Mouse (Mus musculus) kidney, adult 8-10 months (tissue): ENCODE measurements around the gene Hist3h2a.
A peak's percentile ranks its signal among the peaks of the same experiment; 100 is the strongest.

ENCODE experiments used
- DNase-seq, 2 experiments: peaks; one replicate each; pipeline ENCODE4 v3.0.0; 2022

Gene Hist3h2a

GRCm38 (mm10) chr11:58993091-58993670, 38.7 kb downstream of the Hist3h2a start:
- DNase-seq = no peak

DNA sequence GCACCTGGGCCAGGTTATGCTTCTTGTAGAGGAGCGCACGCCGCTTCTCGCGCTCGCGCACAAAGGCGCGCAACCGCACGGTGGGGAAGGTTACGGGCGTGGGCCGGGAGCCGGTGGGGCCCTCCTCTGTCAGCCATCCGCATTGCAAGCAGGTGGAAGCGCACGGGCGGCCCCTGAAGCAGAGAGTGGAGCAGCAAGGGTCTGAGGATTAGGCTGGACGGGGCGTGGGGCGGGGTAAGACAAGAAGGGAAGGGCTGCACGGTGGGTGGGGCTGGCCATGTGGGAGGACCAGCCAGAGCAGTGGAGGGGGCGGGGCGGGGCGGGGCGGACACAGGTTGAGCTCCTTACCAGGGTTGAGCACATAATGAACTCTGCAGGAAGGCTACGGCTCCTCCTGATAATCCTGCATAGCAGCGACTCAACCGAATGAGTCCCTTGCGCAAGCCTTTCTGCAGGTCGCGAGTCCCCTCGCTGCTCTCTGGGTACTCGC, 39.9 kb downstream of the Hist3h2a start:
- peak; percentile 50 to 61 for DNase-seq

- DNase-seq = no peak
Observed at GRCm38 (mm10) chr11:58995061-58995806, 40.7 kb downstream of the Hist3h2a start.

DNA sequence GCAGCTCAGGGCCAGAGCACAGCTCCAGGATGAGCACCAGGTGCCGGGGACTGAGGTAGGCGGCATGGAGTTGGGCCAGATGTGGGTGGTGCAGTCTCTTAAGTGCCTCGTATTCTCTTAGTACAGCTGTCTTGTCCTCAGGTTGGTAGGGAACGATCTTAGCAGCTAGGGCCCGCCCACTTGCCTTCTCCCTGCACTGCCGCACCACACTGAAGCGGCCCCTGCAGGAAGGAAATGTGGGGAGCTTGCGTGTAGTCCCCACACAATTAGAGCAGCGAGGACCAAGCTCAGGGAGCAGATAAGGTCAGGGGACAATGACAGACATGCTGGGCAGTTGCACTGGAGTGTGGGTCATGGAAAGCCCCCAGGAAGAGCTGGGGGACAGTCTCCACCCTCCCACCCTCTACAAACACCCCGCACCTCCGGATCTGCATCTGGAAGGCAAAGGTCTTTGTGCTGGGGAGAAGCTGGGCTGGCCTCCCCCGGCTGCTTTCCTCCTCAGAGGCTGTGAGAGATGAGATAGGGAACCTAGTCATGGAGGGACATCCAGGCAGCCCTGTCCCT, 41.4 kb downstream of the Hist3h2a start:
- no peak for DNase-seq

- DNase-seq = no peak
Observed at GRCm38 (mm10) chr11:58997541-58997940, 43.1 kb downstream of the Hist3h2a start.

DNA sequence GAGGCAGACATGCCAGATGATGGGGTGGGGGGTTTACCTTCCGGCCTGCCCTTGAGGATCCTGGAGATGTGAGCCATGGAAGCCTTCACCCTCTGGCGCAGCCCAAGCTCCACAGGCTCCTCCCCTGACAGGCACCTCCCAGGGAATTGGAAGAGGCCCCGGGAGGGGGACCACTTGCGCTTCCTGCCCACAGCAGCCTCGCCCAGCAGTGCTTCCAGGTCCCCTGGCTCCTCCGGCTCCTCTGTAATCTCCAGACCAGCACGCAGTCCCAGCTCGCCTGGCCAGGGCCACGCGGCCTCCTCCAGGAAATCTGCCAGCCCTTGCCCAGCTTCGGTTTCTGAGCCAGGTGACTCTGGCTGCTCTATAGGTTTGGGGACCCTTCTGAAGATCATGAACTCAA, 44.7 kb downstream of the Hist3h2a start:
- DNase-seq = no peak

GRCm38 (mm10) chr11:58999830-59000229, 45.3 kb downstream of the Hist3h2a start:
- DNase-seq = no peak

DNA sequence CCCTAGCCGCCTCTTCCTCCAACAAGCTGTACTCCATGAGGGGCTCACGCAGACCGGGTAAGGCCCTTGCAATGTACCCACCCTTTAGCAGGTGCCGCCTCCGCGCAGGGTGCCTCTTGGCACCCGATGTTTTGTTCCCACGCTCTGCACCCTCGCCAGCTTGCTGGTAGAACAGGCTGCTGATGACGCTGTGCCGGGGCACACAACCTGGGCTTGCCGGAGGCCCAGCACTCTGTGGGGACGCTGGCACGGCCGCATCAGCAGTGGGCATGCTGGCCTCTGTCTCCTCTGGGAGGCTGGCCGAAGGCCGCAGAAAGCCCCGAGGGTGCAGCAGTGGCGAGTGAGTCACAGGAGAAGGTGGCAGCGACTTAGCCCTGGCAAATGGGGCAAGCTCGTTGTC, 46.1 kb downstream of the Hist3h2a start:
- DNase-seq = no peak

- DNase-seq = no peak
Observed at GRCm38 (mm10) chr11:59002327-59003079, 48.0 kb downstream of the Hist3h2a start.
